Mouse (Mus musculus): ENCODE data around the gene Il4. TPM values are rescaled to one million over a fixed set of nuclear protein-coding genes. Genes with fewer than 3 reads are reported as not detected.

Il4 gene
- total and polyA plus RNA-seq, 3 experiments: 0.27 TPM; not detected in 2

DNA sequence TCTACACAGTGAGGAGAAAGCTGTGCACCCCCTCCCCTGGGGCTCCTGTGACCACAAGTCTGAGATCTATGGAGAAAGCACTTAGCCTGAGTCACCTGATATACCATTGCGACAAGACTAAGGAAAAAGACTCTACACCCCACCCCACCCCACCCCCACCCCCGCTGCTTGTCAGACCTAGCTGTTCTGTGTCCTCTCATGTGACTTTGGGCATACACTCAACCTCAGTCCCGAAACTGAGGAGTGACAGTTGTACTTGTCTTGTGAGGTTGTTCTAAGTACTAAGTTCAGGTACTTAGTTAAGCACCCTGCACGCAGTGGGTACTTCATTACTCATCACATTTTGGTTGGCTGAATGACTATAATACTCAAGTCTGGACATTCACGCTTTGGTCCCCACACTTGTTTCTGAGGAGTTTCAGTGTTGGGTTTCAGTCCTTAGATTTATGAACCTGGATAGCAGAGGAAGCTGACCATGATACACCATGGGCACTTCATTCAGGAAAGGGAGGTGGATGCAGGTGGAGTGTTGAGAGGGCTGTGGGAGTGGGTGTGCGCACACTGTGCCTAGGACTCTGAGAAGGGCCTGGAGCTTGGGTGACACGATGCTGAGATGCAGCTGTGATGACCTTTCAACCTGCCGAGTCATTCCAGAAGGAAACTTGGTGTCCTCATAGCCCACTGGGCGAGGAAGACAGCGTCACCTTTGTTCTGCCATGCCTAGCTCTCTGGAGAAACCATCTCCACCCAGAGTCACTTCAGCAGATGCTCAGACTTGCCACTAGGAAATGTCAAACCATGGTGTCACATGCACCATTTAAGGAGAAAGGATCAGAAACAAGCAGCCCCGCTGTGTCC, 3.3 kb upstream of the Il4 start:
- H3K36me3 ChIP-seq (ENCODE audit: control insufficient read depth, insufficient read depth, low read length): no peaks in the 10 kb centered on the region
- no peak for DNase-seq
- no peaks in the 10 kb centered on the region for H3K27me3 ChIP-seq (ENCODE audit: control insufficient read depth, insufficient read depth, low read length)
- TF ChIP-seq EP300 (IDR thresholded peaks at IDR 0.05; ENCODE audit: insufficient read depth, low read depth, low read length) (no peak), CTCF (IDR thresholded peaks at IDR 0.05) (no peak), POLR2A (IDR thresholded peaks at IDR 0.05; ENCODE audit: insufficient read depth, low read depth, low read length) (no peak)
- H3K4me3 ChIP-seq: no peak overlapping the region
- no peaks in the 10 kb centered on the region for H3K4me1 ChIP-seq (ENCODE audit: control insufficient read depth, insufficient read depth, low read length)
- H3K27ac ChIP-seq: no peak overlapping the region
- H3K79me2 ChIP-seq (replicated peaks; ENCODE audit: control insufficient read depth, insufficient read depth, low read length): no peaks in the 10 kb centered on the region
- intact Hi-C loops (cut with DNase I): no loop called here
- H3K9ac ChIP-seq (ENCODE audit: low read depth, low read length): no peak overlapping the region
- 85% methylated on average over 11 of the region's 11 CpGs for WGBS

DNA sequence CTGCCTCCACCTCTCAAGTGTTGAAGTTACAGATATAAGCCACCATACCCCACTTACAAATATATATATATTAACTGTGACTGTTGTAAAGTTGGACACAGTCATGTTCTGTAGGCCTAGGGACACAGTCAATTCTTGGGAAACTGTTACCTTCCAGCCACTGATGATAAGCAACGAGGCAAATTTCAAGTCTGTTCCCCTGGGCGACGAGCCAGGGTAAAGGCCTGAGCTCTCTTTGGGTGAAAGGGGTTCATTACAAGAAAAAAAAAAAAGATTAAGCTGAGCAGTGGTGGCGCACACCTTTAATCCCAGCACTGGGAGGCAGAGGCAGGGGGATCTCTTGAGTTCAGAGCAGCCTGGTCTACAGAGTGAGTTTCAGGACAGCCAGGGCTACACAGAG, 1.6 kb upstream of the Il4 start:
- Histone ChIP-seq H3K36me3 (ENCODE audit: control insufficient read depth, insufficient read depth, low read length) (no peaks in the 10 kb centered on the region), H3K4me3 (no peak overlapping the region), H3K79me2 (replicated peaks; ENCODE audit: control insufficient read depth, insufficient read depth, low read length) (no peaks in the 10 kb centered on the region), H3K9ac (ENCODE audit: low read depth, low read length) (no peak overlapping the region), H3K4me1 (ENCODE audit: control insufficient read depth, insufficient read depth, low read length) (no peaks in the 10 kb centered on the region), H3K27ac (no peak overlapping the region), H3K27me3 (ENCODE audit: control insufficient read depth, insufficient read depth, low read length) (no peaks in the 10 kb centered on the region)
- TF ChIP-seq CTCF (IDR thresholded peaks at IDR 0.05): no peak
- no peak for TF ChIP-seq EP300 (IDR thresholded peaks at IDR 0.05; ENCODE audit: insufficient read depth, low read depth, low read length)
- TF ChIP-seq POLR2A (IDR thresholded peaks at IDR 0.05; ENCODE audit: insufficient read depth, low read depth, low read length): no peak
- 81% methylated on average over 4 of the region's 4 CpGs for WGBS
- DNase-seq: no peak
- intact Hi-C loops (cut with DNase I): no loop called here

DNA sequence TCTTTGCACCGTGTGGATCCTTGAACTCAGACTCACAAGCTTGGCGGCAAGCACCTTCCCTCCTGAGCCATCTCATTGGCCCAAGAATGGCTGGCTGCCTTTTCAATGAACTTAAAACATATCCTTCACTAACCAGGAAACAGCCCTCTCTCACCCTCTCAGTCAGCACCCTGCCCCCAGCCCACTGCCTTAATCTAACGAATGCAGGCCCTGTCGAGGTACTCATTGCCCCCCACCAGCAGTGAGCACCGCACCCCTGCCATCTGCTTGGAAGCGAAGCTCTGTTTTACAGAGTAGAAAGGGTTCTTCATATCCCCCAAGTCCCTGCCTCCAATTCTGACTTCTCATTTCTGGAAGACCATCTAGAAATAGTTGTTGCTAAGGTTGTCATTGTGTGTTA, 959 bp upstream of the Il4 start:
- H3K9ac ChIP-seq (ENCODE audit: low read depth, low read length): no peak overlapping the region
- no peak for DNase-seq

DNA sequence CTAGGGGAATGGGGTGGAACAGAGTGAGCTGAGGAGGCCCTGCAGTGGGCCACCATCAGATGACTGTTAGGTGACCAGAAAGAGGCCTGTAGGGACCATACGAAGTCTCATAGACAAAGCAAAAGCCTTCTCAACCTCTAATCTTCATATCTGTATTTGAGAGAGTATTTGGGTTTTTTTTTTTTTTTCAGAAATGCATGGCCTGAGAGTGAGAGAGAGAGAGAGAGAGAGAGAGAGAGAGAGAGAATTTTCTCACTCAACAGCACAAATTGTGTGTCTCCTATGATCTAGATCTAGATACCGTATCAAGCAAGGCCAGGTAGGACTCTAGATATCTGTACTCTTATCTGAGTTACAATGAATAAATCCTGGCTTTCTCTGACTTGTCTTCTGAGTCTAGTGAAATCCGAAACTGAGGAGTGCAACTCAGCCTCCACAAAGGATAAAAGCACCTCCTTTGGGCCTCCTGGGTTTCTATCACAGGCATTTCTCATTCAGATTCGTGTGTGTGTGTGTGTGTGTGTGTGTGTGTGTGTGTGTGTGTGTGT, 833 bp downstream of the Il4 start:
- TF ChIP-seq POLR2A (IDR thresholded peaks at IDR 0.05; ENCODE audit: insufficient read depth, low read depth, low read length) (no peak), CTCF (IDR thresholded peaks at IDR 0.05) (no peak), EP300 (IDR thresholded peaks at IDR 0.05; ENCODE audit: insufficient read depth, low read depth, low read length) (no peak)
- WGBS: 67% methylated on average over 4 of the region's 4 CpGs
- no peak for DNase-seq
- no peak overlapping the region for H3K4me3 ChIP-seq
- H3K27ac ChIP-seq: no peak overlapping the region
- H3K9ac ChIP-seq (ENCODE audit: low read depth, low read length): no peak overlapping the region
- no peaks in the 10 kb centered on the region for H3K27me3 ChIP-seq (ENCODE audit: control insufficient read depth, insufficient read depth, low read length)
- intact Hi-C loops (cut with DNase I): no loop called here
- no peaks in the 10 kb centered on the region for H3K79me2 ChIP-seq (replicated peaks; ENCODE audit: control insufficient read depth, insufficient read depth, low read length)
- no peaks in the 10 kb centered on the region for H3K36me3 ChIP-seq (ENCODE audit: control insufficient read depth, insufficient read depth, low read length)
- no peaks in the 10 kb centered on the region for H3K4me1 ChIP-seq (ENCODE audit: control insufficient read depth, insufficient read depth, low read length)

More for the DNA sequence above, 959 bp upstream of the Il4 start:
- no peaks in the 10 kb centered on the region for H3K36me3 ChIP-seq (ENCODE audit: control insufficient read depth, insufficient read depth, low read length)
- 69% methylated on average over 6 of the region's 6 CpGs for WGBS
- no peak for TF ChIP-seq CTCF (IDR thresholded peaks at IDR 0.05)
- TF ChIP-seq POLR2A (IDR thresholded peaks at IDR 0.05; ENCODE audit: insufficient read depth, low read depth, low read length): no peak
- no peak for TF ChIP-seq EP300 (IDR thresholded peaks at IDR 0.05; ENCODE audit: insufficient read depth, low read depth, low read length)
- intact Hi-C loops (cut with DNase I): no loop called here
- no peaks in the 10 kb centered on the region for H3K27me3 ChIP-seq (ENCODE audit: control insufficient read depth, insufficient read depth, low read length)
- H3K4me1 ChIP-seq (ENCODE audit: control insufficient read depth, insufficient read depth, low read length): no peaks in the 10 kb centered on the region
- no peak overlapping the region for H3K4me3 ChIP-seq
- H3K27ac ChIP-seq: no peak overlapping the region
- H3K79me2 ChIP-seq (replicated peaks; ENCODE audit: control insufficient read depth, insufficient read depth, low read length): no peaks in the 10 kb centered on the region

DNA sequence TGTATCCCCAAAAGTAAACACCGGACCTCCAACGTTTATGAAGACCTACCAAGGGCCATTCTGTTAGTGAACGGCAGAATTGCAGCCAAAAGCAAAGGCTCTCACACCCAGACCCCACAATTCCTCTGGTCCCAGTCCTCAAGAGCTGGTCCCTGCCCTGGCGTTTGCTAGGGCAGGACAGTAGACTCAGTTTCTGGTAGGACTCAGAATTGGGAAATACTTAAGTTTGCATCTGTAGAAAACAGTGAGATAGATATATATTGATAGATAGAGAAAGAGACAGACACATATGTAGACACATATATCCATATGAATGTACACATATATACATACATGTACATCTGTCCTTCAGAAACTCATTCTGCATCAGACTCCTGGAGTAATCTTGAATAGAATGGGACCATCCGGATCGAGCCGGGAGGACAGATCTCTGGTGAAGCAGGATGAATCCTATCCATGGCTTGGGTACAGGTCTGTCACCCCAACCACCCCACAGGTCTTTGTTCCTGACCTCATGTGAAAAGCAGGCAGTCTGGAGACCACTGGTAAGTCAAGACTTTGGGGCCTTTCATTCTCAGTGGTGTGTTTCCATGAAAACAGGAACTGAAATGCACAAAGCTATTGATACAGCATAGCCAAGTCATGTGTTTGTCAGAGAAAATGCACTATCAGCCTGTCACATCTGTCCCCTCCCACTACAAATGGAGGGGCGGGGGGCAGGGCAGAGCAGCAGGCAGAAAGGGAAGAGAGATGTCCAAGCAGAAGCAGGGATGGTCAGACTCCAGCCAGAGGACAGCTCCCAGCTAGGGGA, 1.5 kb downstream of the Il4 start:
- no peak overlapping the region for H3K27ac ChIP-seq
- TF ChIP-seq EP300 (IDR thresholded peaks at IDR 0.05; ENCODE audit: insufficient read depth, low read depth, low read length) (no peak), CTCF (IDR thresholded peaks at IDR 0.05) (no peak), POLR2A (IDR thresholded peaks at IDR 0.05; ENCODE audit: insufficient read depth, low read depth, low read length) (no peak)
- intact Hi-C loops (cut with DNase I): no loop called here
- no peak overlapping the region for H3K4me3 ChIP-seq
- H3K27me3 ChIP-seq (ENCODE audit: control insufficient read depth, insufficient read depth, low read length): no peaks in the 10 kb centered on the region
- H3K4me1 ChIP-seq (ENCODE audit: control insufficient read depth, insufficient read depth, low read length): no peaks in the 10 kb centered on the region
- no peaks in the 10 kb centered on the region for H3K79me2 ChIP-seq (replicated peaks; ENCODE audit: control insufficient read depth, insufficient read depth, low read length)
- DNase-seq: peak in 1 of 2 experiments; percentile 15
- no peaks in the 10 kb centered on the region for H3K36me3 ChIP-seq (ENCODE audit: control insufficient read depth, insufficient read depth, low read length)
- no peak overlapping the region for H3K9ac ChIP-seq (ENCODE audit: low read depth, low read length)
- 76% methylated on average over 8 of the region's 8 CpGs for WGBS
